ENCODE assay signal across 22 mouse cellular contexts in the genomic region with DNA sequence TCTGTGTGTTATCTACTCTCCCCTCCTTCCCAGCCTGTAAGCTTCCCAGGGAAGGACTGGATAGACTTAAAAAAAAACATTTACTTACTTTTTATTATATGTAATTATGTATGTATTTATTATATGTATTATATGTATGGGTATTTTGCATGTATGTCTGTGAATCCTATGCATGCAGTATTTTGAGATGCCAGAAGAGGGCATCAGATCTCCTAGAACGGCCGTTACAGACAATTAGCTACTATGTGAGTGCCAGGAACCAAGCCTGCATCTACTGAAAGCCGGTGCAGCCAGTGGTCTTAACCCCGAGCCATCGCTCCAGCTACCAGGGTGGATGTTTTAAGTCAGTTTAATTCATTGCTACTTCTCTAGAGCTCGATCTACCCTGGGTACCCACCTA. TPM values are rescaled to one million over a fixed set of nuclear protein-coding genes. Genes with fewer than 3 reads are reported as not detected.
DNase-seq lines count a peak whose midpoint lies in the region; ATAC-seq and TF ChIP-seq lines count a peak whose summit lies in the region.
"Had no signal": no experiment of that assay in that cellular context is flagged by ENCODE, and none has a peak within 500 bp of the region (broad histone marks: within the 10 kb centered on the region; RNA-seq: fewer than 3 reads in every experiment).

No protein-coding gene starts in this region.

- H3K4me1 ChIP-seq in kidney, postnatal 0 days (replicated peaks; ENCODE audit: insufficient read depth, low read length): peaks cover 6% of the 10 kb centered on the region; the same call in 1 of the 2 replicates
- peaks cover 10% of the 10 kb centered on the region for H3K4me1 ChIP-seq in midbrain, postnatal 0 days (ENCODE audit: insufficient read depth, low read length)
- peaks cover 14% of the 10 kb centered on the region for H3K4me1 ChIP-seq in midbrain, embryonic 14.5 days (ENCODE audit: control insufficient read depth, insufficient read depth, low read length)

- H3K27ac ChIP-seq in kidney, postnatal 0 days: no peak overlapping the region
- no peak overlapping the region for H3K27ac ChIP-seq in midbrain, postnatal 0 days (ENCODE audit: low read depth, low read length)
- no peak overlapping the region for H3K27ac ChIP-seq in midbrain, embryonic 14.5 days (replicated peaks; ENCODE audit: low read depth, low read length)
- H3K27ac ChIP-seq: forebrain, embryonic 15.5 days; hindbrain, embryonic 13.5 days; limb, embryonic 12.5 days had no signal

- no peak overlapping the region for H3K4me2 ChIP-seq in kidney, postnatal 0 days (ENCODE audit: low read length)
- H3K4me2 ChIP-seq in midbrain, postnatal 0 days (ENCODE audit: low read depth, low read length, poor library complexity, severe bottlenecking): no peak overlapping the region
- no peak overlapping the region for H3K4me2 ChIP-seq in midbrain, embryonic 14.5 days (ENCODE audit: low read length)
- H3K4me2 ChIP-seq: forebrain, embryonic 15.5 days; heart, embryonic 11.5 days; hindbrain, embryonic 13.5 days; limb, embryonic 12.5 days had no signal

- no peak overlapping the region for H3K9ac ChIP-seq in kidney, postnatal 0 days (ENCODE audit: low read depth, low read length)
- H3K9ac ChIP-seq in midbrain, postnatal 0 days (replicated peaks; ENCODE audit: low read length, poor library complexity, severe bottlenecking): no peak overlapping the region
- H3K9ac ChIP-seq in midbrain, embryonic 14.5 days (replicated peaks; ENCODE audit: low read length): no peak overlapping the region
- H3K9ac ChIP-seq: forebrain, embryonic 15.5 days; hindbrain, embryonic 13.5 days; limb, embryonic 12.5 days had no signal

- DNase-seq in kidney, postnatal 0 days (ENCODE audit: low spot score): no peak
- no peak for DNase-seq in kidney, adult 18-20 months
- DNase-seq in midbrain, postnatal 0 days (ENCODE audit: low spot score): no peak
- DNase-seq in midbrain, embryonic 14.5 days: no peak
- peak; percentile 35 for DNase-seq in ES-CJ7 (ENCODE audit: low read depth, low spot score)
- no peak for DNase-seq in urinary bladder, adult 2 months (ENCODE audit: low spot score)
- no peak for DNase-seq in adrenal gland, postnatal 25 days
- DNase-seq: cerebellum, adult 18-20 months; cerebellum, postnatal 25 days; embryo, embryonic 11 days; heart, postnatal 14 days; kidney, postnatal 10 days; lung, adult 18-20 months; lung, postnatal 36 days; right cerebral cortex, postnatal 14 days; spleen, adult 18-20 months; thymus, postnatal 14 days had no signal

- 94% methylated on average over 6 of the region's 6 CpGs for WGBS in kidney, postnatal 0 days
- WGBS in midbrain, postnatal 0 days: 94% methylated on average over 6 of the region's 6 CpGs
- WGBS in midbrain, embryonic 14.5 days: 88% methylated on average over 6 of the region's 6 CpGs

- no peak for ATAC-seq in kidney, postnatal 0 days (replicated peaks; ENCODE audit: low FRiP score, low read depth)
- ATAC-seq in midbrain, postnatal 0 days (ENCODE audit: low FRiP score): no peak
- ATAC-seq in midbrain, embryonic 14.5 days (ENCODE audit: low FRiP score, low TSS enrichment): no peak
- ATAC-seq: forebrain, embryonic 15.5 days; midbrain, embryonic 16.5 days had no signal

- no peaks in the 10 kb centered on the region for H3K27me3 ChIP-seq in kidney, postnatal 0 days (ENCODE audit: insufficient read depth, low read length)
- no peaks in the 10 kb centered on the region for H3K27me3 ChIP-seq in midbrain, postnatal 0 days (ENCODE audit: insufficient read depth, low read length)
- no peaks in the 10 kb centered on the region for H3K27me3 ChIP-seq in midbrain, embryonic 14.5 days (ENCODE audit: control insufficient read depth, insufficient read depth, low read length)
- H3K27me3 ChIP-seq: forebrain, embryonic 15.5 days; hindbrain, embryonic 13.5 days; limb, embryonic 12.5 days had no signal

- H3K36me3 ChIP-seq in kidney, postnatal 0 days (ENCODE audit: insufficient read depth, low read length): 0 out of 2 replicates have a peak, but pooled peaks cover 3% of the 10 kb centered on the region
- peaks cover 19% of the 10 kb centered on the region for H3K36me3 ChIP-seq in midbrain, postnatal 0 days (ENCODE audit: insufficient read depth, low read length)
- H3K36me3 ChIP-seq in midbrain, embryonic 14.5 days (ENCODE audit: control insufficient read depth, insufficient read depth, low read length): peaks cover 25% of the 10 kb centered on the region; the same call in 1 of the 2 replicates

- peak; percentile 26; the same call in 1 of the 2 replicates for TF ChIP-seq CTCF in kidney, postnatal 0 days (IDR thresholded peaks at IDR 0.05; ENCODE audit: low read depth)
- peak; percentile 43 for TF ChIP-seq CTCF in midbrain, postnatal 0 days (IDR thresholded peaks at IDR 0.05)

- no peaks in the 10 kb centered on the region for H3K9me3 ChIP-seq in kidney, postnatal 0 days (replicated peaks; ENCODE audit: low read length)
- H3K9me3 ChIP-seq in midbrain, postnatal 0 days (ENCODE audit: low read length): no peaks in the 10 kb centered on the region
- H3K9me3 ChIP-seq in midbrain, embryonic 14.5 days (ENCODE audit: control insufficient read depth, low read length): no peaks in the 10 kb centered on the region
- H3K9me3 ChIP-seq: forebrain, embryonic 15.5 days; hindbrain, embryonic 13.5 days; limb, embryonic 12.5 days had no signal

- H3K4me3 ChIP-seq in kidney, postnatal 0 days (replicated peaks; ENCODE audit: low read depth, low read length): no peak overlapping the region
- no peak overlapping the region for H3K4me3 ChIP-seq in midbrain, postnatal 0 days (ENCODE audit: low read depth, low read length)
- no peak overlapping the region for H3K4me3 ChIP-seq in midbrain, embryonic 14.5 days (replicated peaks; ENCODE audit: low read depth, low read length)
- H3K4me3 ChIP-seq: forebrain, embryonic 15.5 days; hindbrain, embryonic 13.5 days; limb, embryonic 12.5 days had no signal

RNA-seq across cellular contexts. Expression of a gene that starts 18.2 kb away (rescaled TPM):
- polyA plus RNA-seq in kidney, postnatal 0 days (2015; fragmentation: Nextera tagmentation; extraction: Ambion mirVana): 459 and 492 TPM in 2 replicates
- 45.0 and 85.3 TPM in 2 replicates for total RNA-seq in midbrain, postnatal 0 days (2014; rRNA removed)
- 80.6 and 86.8 TPM in 2 replicates for polyA plus RNA-seq in midbrain, postnatal 0 days (2015; fragmentation: Nextera tagmentation; extraction: Ambion mirVana)
- 85.5 and 90.5 TPM in 2 replicates for polyA plus RNA-seq in midbrain, embryonic 14.5 days (2014; fragmentation: Nextera tagmentation; extraction: Ambion mirVana)
- polyA plus RNA-seq in urinary bladder, adult 2 months (2012; rRNA removed): 260 and 293 TPM in 2 replicates
- 172 and 213 TPM in 2 replicates for total RNA-seq in adrenal gland, postnatal 25 days (2021)

RNA-seq across cellular contexts. Expression of a gene that starts 34.2 kb away (rescaled TPM):
- polyA plus RNA-seq in kidney, postnatal 0 days (2015; fragmentation: Nextera tagmentation; extraction: Ambion mirVana): 13.8 and 17.6 TPM in 2 replicates
- total RNA-seq in midbrain, postnatal 0 days (2014; rRNA removed): 18.5 and 28.0 TPM in 2 replicates
- 10.2 and 11.5 TPM in 2 replicates for polyA plus RNA-seq in midbrain, postnatal 0 days (2015; fragmentation: Nextera tagmentation; extraction: Ambion mirVana)
- polyA plus RNA-seq in midbrain, embryonic 14.5 days (2014; fragmentation: Nextera tagmentation; extraction: Ambion mirVana): 12.9 and 18.1 TPM in 2 replicates
- polyA plus RNA-seq in urinary bladder, adult 2 months (2012; rRNA removed): 14.9 and 18.5 TPM in 2 replicates
- 43.9 and 71.9 TPM in 2 replicates for total RNA-seq in adrenal gland, postnatal 25 days (2021)
